Mouse (Mus musculus) kidney, postnatal 10 days (tissue): Measurements from ENCODE around the gene Adamts6.

ENCODE experiments used
- DNase-seq: peaks from one replicate; pipeline ENCODE4 v3.0.0; 2021; ENCODE audit warnings: mixed read lengths

Gene Adamts6

GRCm38 (mm10) chr13:104287366-104288225 is at the start of gene Adamts6:
TSS of gene Adamts6 (plus strand) at chr13:104287835.
- DNase-seq: peak; percentile 40

GRCm38 (mm10) chr13:104258997-104259396 is 28.6 kb upstream of the Adamts6 start:
- no peak for DNase-seq

- no peak for DNase-seq
Measured at GRCm38 (mm10) chr13:104285031-104285431, 2.6 kb upstream of the Adamts6 start.

GRCm38 (mm10) chr13:104285737-104286311 is 1.8 kb upstream of the Adamts6 start:
- DNase-seq: peak; percentile 47

- no peak for DNase-seq
Measured at GRCm38 (mm10) chr13:104286336-104286735, 1.3 kb upstream of the Adamts6 start.

- peak; percentile 94 for DNase-seq
Measured at GRCm38 (mm10) chr13:104286897-104287309, 732 bp upstream of the Adamts6 start.

GRCm38 (mm10) chr13:104288226-104288859 is 708 bp downstream of the Adamts6 start:
- DNase-seq: peak; percentile 85

- DNase-seq: no peak
Measured at GRCm38 (mm10) chr13:104289176-104289575, 1.5 kb downstream of the Adamts6 start.

GRCm38 (mm10) chr13:104295472-104295871 is 7.8 kb downstream of the Adamts6 start:
- DNase-seq: no peak

GRCm38 (mm10) chr13:104329336-104329735 is 41.7 kb downstream of the Adamts6 start:
- DNase-seq: no peak

- DNase-seq: no peak
Measured at GRCm38 (mm10) chr13:104329742-104330141, 42.1 kb downstream of the Adamts6 start.

- DNase-seq: no peak
Measured at GRCm38 (mm10) chr13:104352590-104352989, 65.0 kb downstream of the Adamts6 start.

- peak; percentile 76 for DNase-seq
Measured at GRCm38 (mm10) chr13:104393427-104394356, 106.1 kb downstream of the Adamts6 start.

GRCm38 (mm10) chr13:104397814-104398213 is 110.2 kb downstream of the Adamts6 start:
- peak; percentile 19 for DNase-seq

- no peak for DNase-seq
Measured at GRCm38 (mm10) chr13:104432734-104433133, 145.1 kb downstream of the Adamts6 start.

GRCm38 (mm10) chr13:104442559-104442958 is 154.9 kb downstream of the Adamts6 start:
- no peak for DNase-seq

GRCm38 (mm10) chr13:104445437-104445836 is 157.8 kb downstream of the Adamts6 start:
- no peak for DNase-seq

GRCm38 (mm10) chr13:104446974-104447373 is 159.3 kb downstream of the Adamts6 start:
- DNase-seq: no peak

GRCm38 (mm10) chr13:104447470-104447869 is 159.8 kb downstream of the Adamts6 start:
- DNase-seq: no peak

GRCm38 (mm10) chr13:104448349-104448748 is 160.7 kb downstream of the Adamts6 start:
- no peak for DNase-seq

- DNase-seq: no peak
Measured at GRCm38 (mm10) chr13:104453271-104453974, 165.8 kb downstream of the Adamts6 start.

- no peak for DNase-seq
Measured at GRCm38 (mm10) chr13:104460287-104460686, 172.7 kb downstream of the Adamts6 start.
